Mouse (Mus musculus) spleen, adult 18-20 months (tissue): ENCODE results near the gene 6720489N17Rik.
A peak's percentile ranks its signal among the peaks of the same experiment; 100 is the strongest.
"Not testable (repeated sequence)": the region's sequence is repeated elsewhere in the genome, so short reads cannot be mapped to it uniquely, and the experiment has no call there.

ENCODE experiments used
- DNase-seq, 2 experiments: peaks; one replicate each; pipeline ENCODE4 v3.0.0; 2022; ENCODE audit warnings: mixed read lengths in 2 of 2

The 6720489N17Rik gene

DNA sequence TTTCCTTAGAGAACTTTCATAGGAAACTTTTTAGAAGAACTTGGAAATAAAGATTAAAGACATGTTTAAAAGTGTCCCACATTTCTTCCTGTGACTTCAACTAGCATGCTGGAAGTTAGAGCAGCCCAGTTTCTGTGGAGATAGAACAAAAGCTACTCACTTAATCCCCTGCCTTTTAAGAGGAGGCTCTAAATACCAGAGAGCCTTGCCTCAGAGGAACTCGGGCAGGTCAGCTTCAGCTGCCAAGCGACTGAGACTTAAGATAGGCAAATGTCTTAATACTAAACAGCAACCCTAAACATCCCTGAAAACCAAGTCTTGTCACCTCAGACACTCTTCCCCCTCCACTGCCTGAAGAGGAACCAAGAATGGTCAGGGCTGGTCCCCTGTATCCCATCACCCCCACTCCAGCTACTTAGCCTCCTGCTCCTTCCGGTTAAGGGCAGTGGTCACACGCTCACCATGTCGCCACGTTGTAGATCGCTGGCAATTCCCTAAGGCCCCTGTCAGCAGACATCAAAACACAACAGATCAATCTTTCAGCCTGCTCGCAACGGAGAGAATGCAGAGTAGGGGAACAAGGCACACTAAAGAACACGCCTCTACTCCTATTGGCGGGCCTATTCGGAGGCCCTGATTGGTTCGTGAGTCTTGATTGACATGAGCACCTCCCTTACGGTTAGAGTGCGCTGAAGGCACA lies at the start of gene 6720489N17Rik:
TSS of gene 6720489N17Rik (minus strand) at position 606 of the 700 bp plus-strand sequence.
- DNase-seq = peak; percentile 65 to 73

DNA sequence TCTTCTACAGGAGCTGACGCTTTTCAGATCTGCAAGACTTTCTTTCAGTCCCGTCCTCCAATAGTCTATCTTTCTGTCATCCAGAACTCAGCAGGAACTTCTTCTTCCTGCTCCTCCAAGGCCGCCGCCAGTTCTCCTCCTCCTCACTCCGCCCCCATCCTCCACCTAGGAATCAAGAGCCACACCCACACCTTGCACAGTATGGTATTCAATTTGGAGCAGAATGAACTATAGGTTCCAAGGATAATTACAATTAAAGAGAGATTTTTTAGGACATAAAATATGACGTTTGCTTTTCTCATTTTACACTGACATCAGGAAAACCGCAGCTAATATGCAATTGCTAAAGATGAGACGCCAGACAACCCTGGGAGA lies 29.4 kb upstream of the 6720489N17Rik start:
- DNase-seq = no peak

- peak; percentile 30 to 51 for DNase-seq
These were observed 28.8 kb upstream of the 6720489N17Rik start for GRCm38 (mm10) chr13:62652681-62653368.

DNA sequence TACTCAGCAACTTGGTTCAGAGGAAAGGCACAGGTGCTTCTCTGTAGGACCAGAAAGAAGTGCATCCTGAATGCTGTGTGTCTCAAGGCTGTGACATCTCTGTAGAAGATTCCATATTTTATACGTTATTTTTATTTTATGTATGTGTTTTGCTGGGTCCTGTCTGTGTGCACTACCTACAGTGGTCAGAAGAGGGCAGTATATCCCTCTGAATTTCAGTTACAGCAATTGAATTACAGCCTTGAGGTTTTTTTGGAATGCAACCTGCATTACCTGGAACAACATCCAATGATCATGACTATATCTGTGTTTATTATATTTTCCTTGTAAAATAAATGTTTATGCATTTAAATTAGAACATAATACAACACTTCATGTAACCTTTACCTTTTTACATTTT lies 3.1 kb upstream of the 6720489N17Rik start:
- DNase-seq = peak in 1 of 2 experiments; percentile 16

- DNase-seq = not testable (repeated sequence)
These were observed 289 bp upstream of the 6720489N17Rik start for GRCm38 (mm10) chr13:62624277-62624665.

DNA sequence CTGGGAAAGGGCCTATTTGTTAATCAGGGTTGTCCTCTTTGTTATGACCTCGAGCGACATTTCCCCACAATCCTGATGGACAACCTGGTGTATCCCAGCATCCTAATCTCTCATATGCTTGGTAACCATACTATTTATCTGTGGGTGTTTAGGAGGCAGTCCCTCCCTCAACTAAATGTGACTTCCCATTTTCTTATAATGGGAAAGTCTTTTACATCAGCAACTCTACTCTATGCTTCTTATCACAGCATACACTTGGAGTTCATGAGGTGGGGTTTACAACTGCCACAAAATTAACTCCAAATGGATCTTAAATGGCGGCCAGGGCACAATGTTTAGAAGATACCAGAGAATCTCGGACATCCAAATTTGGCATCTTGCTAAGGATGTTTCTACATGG lies 6.5 kb downstream of the 6720489N17Rik start:
- not testable (repeated sequence) for DNase-seq

DNA sequence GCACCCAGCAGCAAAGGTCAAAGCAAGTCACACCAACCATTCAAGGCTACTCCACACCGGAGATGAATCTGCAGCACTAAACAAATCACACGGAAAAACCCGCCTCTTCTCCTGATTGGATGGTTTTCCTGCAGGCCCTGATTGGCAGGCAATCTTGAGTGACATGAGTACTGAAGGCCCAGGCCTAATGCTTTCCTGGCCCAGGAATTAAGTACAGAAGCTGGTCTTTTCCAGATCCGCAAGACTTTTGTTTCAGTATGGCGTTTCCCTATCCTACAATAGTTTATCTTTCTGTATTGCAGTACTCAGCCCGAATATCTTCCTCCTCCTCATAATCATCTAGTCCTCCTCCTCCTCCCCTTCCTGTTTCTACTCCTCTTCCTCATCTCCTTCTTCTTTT lies 52.9 kb downstream of the 6720489N17Rik start, which contains the start of gene Zfp934:
TSS of gene Zfp934 (minus strand) at position 101 of the 400 bp plus-strand sequence.
- DNase-seq = not testable (repeated sequence)

DNA sequence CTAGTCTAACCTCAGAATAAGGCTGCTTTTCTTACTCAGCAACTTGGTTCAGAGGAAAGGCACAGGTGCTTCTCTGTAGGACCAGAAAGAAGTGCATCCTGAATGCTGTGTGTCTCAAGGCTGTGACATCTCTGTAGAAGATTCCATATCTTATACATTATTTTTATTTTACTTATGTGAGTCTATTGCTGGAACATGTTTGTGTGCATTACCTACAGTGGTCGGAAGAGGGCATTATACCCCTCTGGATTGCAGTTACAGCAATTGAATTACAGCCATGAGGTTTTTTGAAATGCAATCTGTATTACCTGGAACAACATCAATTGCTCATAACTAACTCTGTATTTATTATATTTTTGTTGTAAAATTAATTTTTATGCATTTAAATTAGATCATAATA lies 62.3 kb downstream of the 6720489N17Rik start:
- DNase-seq = peak in 1 of 2 experiments; percentile 22

- peak; percentile 62 to 69 for DNase-seq
These were observed 65.5 kb downstream of the 6720489N17Rik start, which contains the start of gene Zfp935 for GRCm38 (mm10) chr13:62558189-62559110. Gene Zfp935, minus strand, starts transcription at chr13:62558511.
